Mouse (Mus musculus): ENCODE results near the gene Gm34653.

- TF ChIP-seq GATA1 (IDR thresholded peaks at IDR 0.05; ENCODE audit: low read length) (no peak), TAL1 (IDR thresholded peaks at IDR 0.05; ENCODE audit: low read length) (no peak)
Observed at GRCm38 (mm10) chr2:34833624-34834023, 817 bp downstream of the Gm34653 start.

Data from erythroblast, embryonic 14.5 days (primary cell).